Mouse (Mus musculus) adipocyte (in vitro differentiated cells): ENCODE measurements around the gene Asrgl1.
A peak's percentile ranks its signal among the peaks of the same experiment; 100 is the strongest.
"Not testable (repeated sequence)": the region's sequence is repeated elsewhere in the genome, so short reads cannot be mapped to it uniquely, and the experiment has no call there.

Experiments used
- DNase-seq: peaks from one replicate; pipeline ENCODE4 v3.0.0-alpha.2; 2016; ENCODE audit warnings: low spot score

Gene Asrgl1

GRCm38 (mm10) chr19:9103986-9104385 lies 31.4 kb downstream of the Asrgl1 start:
- no peak for DNase-seq

GRCm38 (mm10) chr19:9101062-9101457 lies 34.4 kb downstream of the Asrgl1 start:
- DNase-seq, result no peak

GRCm38 (mm10) chr19:9100297-9101061 lies 35.0 kb downstream of the Asrgl1 start:
- no peak for DNase-seq

GRCm38 (mm10) chr19:9099751-9100150 lies 35.7 kb downstream of the Asrgl1 start:
- DNase-seq, result no peak

GRCm38 (mm10) chr19:9097441-9097840 lies 38.0 kb downstream of the Asrgl1 start:
- no peak for DNase-seq

GRCm38 (mm10) chr19:9095111-9095510 lies 40.3 kb downstream of the Asrgl1 start:
- DNase-seq, result peak; percentile 35

GRCm38 (mm10) chr19:9090709-9091108 lies 44.7 kb downstream of the Asrgl1 start:
- DNase-seq, result no peak

GRCm38 (mm10) chr19:9090191-9090590 lies 45.2 kb downstream of the Asrgl1 start:
- DNase-seq, result no peak

GRCm38 (mm10) chr19:9087821-9088220 lies 47.6 kb downstream of the Asrgl1 start, which contains the start of gene Scgb1a1:
Gene Scgb1a1 (minus strand): TSS chr19:9087958.
- no peak for DNase-seq

- not testable (repeated sequence) for DNase-seq
These were observed 51.5 kb downstream of the Asrgl1 start for GRCm38 (mm10) chr19:9083892-9084291.

- no peak for DNase-seq
These were observed 52.5 kb downstream of the Asrgl1 start for GRCm38 (mm10) chr19:9083010-9083355.

- DNase-seq, result peak; percentile 89
These were observed 53.0 kb downstream of the Asrgl1 start for GRCm38 (mm10) chr19:9082191-9083009.

- no peak for DNase-seq
These were observed 53.9 kb downstream of the Asrgl1 start for GRCm38 (mm10) chr19:9081311-9082190.

GRCm38 (mm10) chr19:9079916-9080315 lies 55.5 kb downstream of the Asrgl1 start:
- no peak for DNase-seq

GRCm38 (mm10) chr19:9076982-9077660 lies 58.3 kb downstream of the Asrgl1 start:
- DNase-seq, result no peak

- no peak for DNase-seq
These were observed 59.4 kb downstream of the Asrgl1 start for GRCm38 (mm10) chr19:9076035-9076434.

GRCm38 (mm10) chr19:9075558-9075957 lies 59.9 kb downstream of the Asrgl1 start:
- no peak for DNase-seq

GRCm38 (mm10) chr19:9074424-9074823 lies 61.0 kb downstream of the Asrgl1 start:
- no peak for DNase-seq

- peak; percentile 28 for DNase-seq
These were observed 61.5 kb downstream of the Asrgl1 start for GRCm38 (mm10) chr19:9073776-9074411.

GRCm38 (mm10) chr19:9072157-9072530 lies 63.3 kb downstream of the Asrgl1 start:
- DNase-seq, result no peak
